In genomic region chr2:163471710-163472465, GRCm38 (mm10) we compare ENCODE assay signal across 9 mouse cellular contexts. TPM values are rescaled to one million over a fixed set of nuclear protein-coding genes. Genes with fewer than 3 reads are reported as not detected.
DNase-seq lines count a peak whose midpoint lies in the region; ATAC-seq and TF ChIP-seq lines count a peak whose summit lies in the region.
"Had no signal": no experiment of that assay in that cellular context is flagged by ENCODE, and none has a peak within 500 bp of the region (broad histone marks: within the 10 kb centered on the region; RNA-seq: fewer than 3 reads in every experiment).

No protein-coding gene starts in this region.

- TF ChIP-seq EP300 in heart, postnatal 0 days (IDR thresholded peaks at IDR 0.05; ENCODE audit: low read depth) = no peak

- TF ChIP-seq CTCF in heart, postnatal 0 days (IDR thresholded peaks at IDR 0.05; ENCODE audit: low read depth) = no peak

- 4% methylated on average over 36 of the region's 36 CpGs for WGBS in heart, postnatal 0 days
- WGBS in limb, embryonic 12.5 days = 6% methylated on average over 36 of the region's 36 CpGs
- WGBS in midbrain, embryonic 16.5 days = 5% methylated on average over 36 of the region's 36 CpGs

- H3K4me2 ChIP-seq in heart, postnatal 0 days (ENCODE audit: low read depth, low read length) = peak overlapping the region; percentile 78
- H3K4me2 ChIP-seq in limb, embryonic 12.5 days = peak overlapping the region; percentile 81
- peak overlapping the region; percentile 79 for H3K4me2 ChIP-seq in midbrain, embryonic 16.5 days (ENCODE audit: low read length)

- peak overlapping the region; percentile 69 for H3K4me3 ChIP-seq in heart, postnatal 0 days (ENCODE audit: low read depth, low read length)
- H3K4me3 ChIP-seq in limb, embryonic 12.5 days (replicated peaks) = peak overlapping the region; percentile 79
- peak overlapping the region; percentile 75 for H3K4me3 ChIP-seq in midbrain, embryonic 16.5 days (ENCODE audit: low read depth, low read length)

- peak; percentile 39 for DNase-seq in kidney, adult 11 months
- DNase-seq in kidney, postnatal 4 days = no peak
- peak; percentile 11 for DNase-seq in c-Kit-positive CD71-positive TER-119-negative erythroid progenitor cells, embryonic 14.5 days (ENCODE audit: low read depth)
- no peak for DNase-seq in heart, postnatal 0 days (ENCODE audit: low spot score)
- no peak for DNase-seq in urinary bladder, postnatal 14 days (ENCODE audit: low spot score)
- DNase-seq in spleen, postnatal 14 days (ENCODE audit: low spot score in 2 of 2) = no peak

- peaks cover 10% of the 10 kb centered on the region; the same call in 1 of the 2 replicates for H3K4me1 ChIP-seq in heart, postnatal 0 days (ENCODE audit: control insufficient read depth, insufficient read depth)
- peaks cover 10% of the 10 kb centered on the region for H3K4me1 ChIP-seq in limb, embryonic 12.5 days (replicated peaks)
- peaks cover 9% of the 10 kb centered on the region for H3K4me1 ChIP-seq in midbrain, embryonic 16.5 days (ENCODE audit: control insufficient read depth, insufficient read depth, low read length)

- H3K27me3 ChIP-seq in heart, postnatal 0 days (ENCODE audit: control insufficient read depth, insufficient read depth, low read length) = no peaks in the 10 kb centered on the region
- no peaks in the 10 kb centered on the region for H3K27me3 ChIP-seq in limb, embryonic 12.5 days
- no peaks in the 10 kb centered on the region for H3K27me3 ChIP-seq in midbrain, embryonic 16.5 days (ENCODE audit: control insufficient read depth, insufficient read depth, low read depth, low read length)

- H3K27ac ChIP-seq in heart, postnatal 0 days (ENCODE audit: low read depth) = peak overlapping the region; percentile 54
- H3K27ac ChIP-seq in limb, embryonic 12.5 days = no peak overlapping the region
- peak overlapping the region; percentile 75 for H3K27ac ChIP-seq in midbrain, embryonic 16.5 days (ENCODE audit: low read length)

- H3K9ac ChIP-seq in heart, postnatal 0 days (replicated peaks; ENCODE audit: low read depth, low read length) = peak overlapping the region; percentile 59
- peak overlapping the region; percentile 79 for H3K9ac ChIP-seq in limb, embryonic 12.5 days (replicated peaks)
- peak overlapping the region; percentile 89 for H3K9ac ChIP-seq in midbrain, embryonic 16.5 days (ENCODE audit: low read depth, low read length)

- H3K36me3 ChIP-seq in heart, postnatal 0 days (replicated peaks; ENCODE audit: control insufficient read depth, insufficient read depth, low read length) = peaks cover 27% of the 10 kb centered on the region
- peaks cover 27% of the 10 kb centered on the region for H3K36me3 ChIP-seq in limb, embryonic 12.5 days
- H3K36me3 ChIP-seq in midbrain, embryonic 16.5 days (ENCODE audit: control insufficient read depth, insufficient read depth, low read length) = peaks cover 15% of the 10 kb centered on the region

- no peaks in the 10 kb centered on the region for H3K9me3 ChIP-seq in heart, postnatal 0 days (replicated peaks; ENCODE audit: control insufficient read depth, low read length)
- H3K9me3 ChIP-seq in limb, embryonic 12.5 days = no peaks in the 10 kb centered on the region
- H3K9me3 ChIP-seq in midbrain, embryonic 16.5 days (replicated peaks; ENCODE audit: control insufficient read depth, low read length, poor library complexity, severe bottlenecking) = no peaks in the 10 kb centered on the region

- ATAC-seq in heart, postnatal 0 days (ENCODE audit: insufficient read depth, low read depth) = peak; percentile 67; the same call in 1 of the 2 replicates
- peak; percentile 66 for ATAC-seq in limb, embryonic 12.5 days (ENCODE audit: insufficient number of reproducible peaks, insufficient read depth, low FRiP score, low TSS enrichment, low read depth)
- ATAC-seq in midbrain, embryonic 16.5 days = peak; percentile 70

RNA-seq across cellular contexts. Expression of gene Fitm2, which starts 0.5 kb away (rescaled TPM):
- total RNA-seq in heart, postnatal 0 days (2014; rRNA removed; ENCODE audit: low replicate concordance) = 22.1 and 44.8 TPM in 2 replicates
- 23.5 and 24.5 TPM in 2 replicates for polyA plus RNA-seq in heart, postnatal 0 days (2015; fragmentation: Nextera tagmentation; extraction: Ambion mirVana)
- 10.2 TPM in 2 replicates for polyA plus RNA-seq in limb, embryonic 12.5 days (2016; fragmentation: Nextera tagmentation; extraction: Ambion mirVana)
- 16.9 and 17.5 TPM in 2 replicates for polyA plus RNA-seq in midbrain, embryonic 16.5 days (2015; fragmentation: Nextera tagmentation; extraction: Ambion mirVana)

RNA-seq across cellular contexts. Expression of gene R3hdml, which starts 20.2 kb away (rescaled TPM):
- total RNA-seq in heart, postnatal 0 days (2014; rRNA removed; ENCODE audit: low replicate concordance) = not detected in 2 replicates
- not detected in 2 replicates for polyA plus RNA-seq in heart, postnatal 0 days (2015; fragmentation: Nextera tagmentation; extraction: Ambion mirVana)
- polyA plus RNA-seq in limb, embryonic 12.5 days (2016; fragmentation: Nextera tagmentation; extraction: Ambion mirVana) = not detected in 2 replicates
- 0.39 TPM in 1 of 2 replicates, not detected in the other for polyA plus RNA-seq in midbrain, embryonic 16.5 days (2015; fragmentation: Nextera tagmentation; extraction: Ambion mirVana)
- total RNA-seq: adrenal gland, adult 18-20 months had no signal

RNA-seq across cellular contexts. Expression of gene Gdap1l1, which starts 33.6 kb away (rescaled TPM):
- not detected in 2 replicates for total RNA-seq in heart, postnatal 0 days (2014; rRNA removed; ENCODE audit: low replicate concordance)
- polyA plus RNA-seq in heart, postnatal 0 days (2015; fragmentation: Nextera tagmentation; extraction: Ambion mirVana) = 0.10 TPM in 1 of 2 replicates, not detected in the other
- 0.40 and 0.59 TPM in 2 replicates for polyA plus RNA-seq in limb, embryonic 12.5 days (2016; fragmentation: Nextera tagmentation; extraction: Ambion mirVana)
- polyA plus RNA-seq in midbrain, embryonic 16.5 days (2015; fragmentation: Nextera tagmentation; extraction: Ambion mirVana) = 145 and 148 TPM in 2 replicates

RNA-seq across cellular contexts. Expression of gene Hnf4a, which starts 34.7 kb away (rescaled TPM):
- not detected in 2 replicates for total RNA-seq in heart, postnatal 0 days (2014; rRNA removed; ENCODE audit: low replicate concordance)
- polyA plus RNA-seq in heart, postnatal 0 days (2015; fragmentation: Nextera tagmentation; extraction: Ambion mirVana) = not detected in 2 replicates
- 0.23 TPM in 1 of 2 replicates, not detected in the other for polyA plus RNA-seq in limb, embryonic 12.5 days (2016; fragmentation: Nextera tagmentation; extraction: Ambion mirVana)
- polyA plus RNA-seq in midbrain, embryonic 16.5 days (2015; fragmentation: Nextera tagmentation; extraction: Ambion mirVana) = not detected in 2 replicates

RNA-seq across cellular contexts. Expression of gene Oser1, which starts 47.4 kb away (rescaled TPM):
- 23.8 and 28.9 TPM in 2 replicates for total RNA-seq in heart, postnatal 0 days (2014; rRNA removed; ENCODE audit: low replicate concordance)
- 41.4 and 45.1 TPM in 2 replicates for polyA plus RNA-seq in heart, postnatal 0 days (2015; fragmentation: Nextera tagmentation; extraction: Ambion mirVana)
- 85.1 and 91.8 TPM in 2 replicates for polyA plus RNA-seq in limb, embryonic 12.5 days (2016; fragmentation: Nextera tagmentation; extraction: Ambion mirVana)
- polyA plus RNA-seq in midbrain, embryonic 16.5 days (2015; fragmentation: Nextera tagmentation; extraction: Ambion mirVana) = 75.8 and 80.0 TPM in 2 replicates

Comparison
In these comparisons a context has a peak if more than half of its experiments do, and no peak if none do; other contexts are left out.
1. DNase-seq: peak in kidney, adult 11 months (single experiment) and c-Kit-positive CD71-positive TER-119-negative erythroid progenitor cells, embryonic 14.5 days (single experiment); none in kidney, postnatal 4 days (0 of 2), heart, postnatal 0 days (single experiment), urinary bladder, postnatal 14 days (single experiment) and spleen, postnatal 14 days (0 of 2).
2. RNA of gene Gdap1l1, which starts 33.6 kb away (polyA plus RNA-seq): 145 to 148 TPM in midbrain, embryonic 16.5 days; 0.40 to 0.59 TPM in limb, embryonic 12.5 days and 0.10 TPM in heart, postnatal 0 days; every median in the first group is over 10 times any median in the second.
3. Peak in every context shown above with its lines, with median percentiles within 50 percentile points of each other: ATAC-seq, H3K4me2 ChIP-seq, H3K4me3 ChIP-seq and H3K9ac ChIP-seq.